Mouse (Mus musculus) Patski (cell line): Measurements from ENCODE around the gene Pp2d1. TPM values are rescaled to one million over a fixed set of nuclear protein-coding genes. Genes with fewer than 3 reads are reported as not detected.
"Not testable (repeated sequence)": the region's sequence is repeated elsewhere in the genome, so short reads cannot be mapped to it uniquely, and the experiment has no call there.

ENCODE experiments used
- ATAC-seq: fragments of 100-300 bp; one replicate; pipeline ENCODE4 v1.8.0; 2021
- CTCF ChIA-PET: fragments of 350-600 bp; sonication (Branson Sonifier 250); formaldehyde crosslinking; loops from one replicate; lab custom pipeline; 2022; ENCODE audit warnings: inconsistent platforms; lab: Charles Lee
- POLR2A ChIA-PET: fragments of 350-600 bp; sonication (Branson Sonifier 250); formaldehyde crosslinking; loops from one replicate; lab custom pipeline; 2022; ENCODE audit warnings: antibody characterized with exemption, inconsistent platforms; lab: Charles Lee
- DNase-seq: peaks from one replicate; pipeline ENCODE4 v3.0.0-alpha.2; 2011; ENCODE audit warnings: low read depth, low spot score
- H3K27me3 ChIP-seq: fragments of 371-371 bp; one replicate; pipeline ENCODE4 v1.5.1; 2021
- CTCF ChIP-seq: fragments of 100-300 bp; IDR thresholded peaks from one replicate; pipeline ENCODE4 v1.5.1; 2021
- in situ Hi-C: fragments of 300-500 bp; cut with MboI; formaldehyde crosslinking; loops from 3 replicates; pipeline ENCODE4 v1.11.1; 2018; ENCODE audit warnings: low pct_unique_long_range_greater_than_20kb, mixed read lengths
- polyA plus RNA-seq: library from polyadenylated mRNA; unstranded; gene quantifications from one replicate; pipeline ENCODE4 v1.2.3, GENCODE M21; 2021

The Pp2d1 gene
- polyA plus RNA-seq, 1 experiment from 2014 or later: 0.12 TPM

DNA sequence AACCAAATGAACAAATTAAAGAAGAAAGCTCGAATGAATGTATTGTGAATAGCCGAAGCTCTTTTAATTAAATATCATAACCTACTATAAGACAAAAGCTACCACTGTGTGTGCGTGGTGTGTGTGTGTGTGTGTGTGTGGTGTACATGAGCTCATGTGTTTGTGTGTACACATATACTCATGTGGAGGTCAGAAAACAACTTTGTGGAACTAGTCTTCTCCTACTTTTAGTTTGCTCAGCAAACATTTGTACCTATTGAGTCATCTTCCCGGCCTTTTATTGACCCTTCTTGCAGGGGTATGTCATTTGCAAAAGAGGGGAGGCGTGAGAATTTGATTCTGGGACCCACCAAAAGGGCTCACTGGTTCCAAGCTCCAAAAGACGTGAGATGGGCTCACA lies 39.0 kb upstream of the Pp2d1 start:
- POLR2A ChIA-PET: no interaction called here
- no peaks in the 10 kb centered on the region for H3K27me3 ChIP-seq
- in situ Hi-C loops: loop anchor here (10.0 kb wide), 1 partner anchor 587 kb away; no protein-coding TSS in a partner anchor

DNA sequence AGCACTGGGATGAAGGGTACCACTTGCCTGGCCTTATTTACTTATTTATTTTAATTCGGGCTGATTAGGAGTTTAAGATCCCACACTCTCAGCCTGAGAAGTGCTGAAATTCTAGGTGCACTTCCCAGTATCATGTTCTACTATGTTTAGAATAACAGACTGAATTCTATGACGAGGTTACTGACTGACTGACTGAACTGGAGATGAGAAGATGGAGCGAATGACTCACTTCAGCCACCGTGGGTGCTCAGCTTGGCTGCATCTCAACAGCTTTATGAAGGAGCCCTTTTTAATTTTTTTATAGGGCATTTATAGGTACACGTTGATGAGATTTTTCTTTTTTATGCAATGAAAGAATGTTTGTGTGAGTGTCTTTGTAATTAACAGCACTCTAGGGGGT lies 38.5 kb upstream of the Pp2d1 start:
- DNase-seq (no peak), ATAC-seq (peak; percentile 71)
- no peak for TF ChIP-seq CTCF
- CTCF ChIA-PET: interaction anchor here (0.9 to 1.5 kb wide), 3 partner anchors 9 to 15 kb away, joined by 3 to 7 read pairs (median 3); no protein-coding TSS in a partner anchor
- H3K27me3 ChIP-seq: no peaks in the 10 kb centered on the region
- POLR2A ChIA-PET: no interaction called here
- in situ Hi-C loops: loop anchor here (10.0 kb wide), 1 partner anchor 587 kb away; no protein-coding TSS in a partner anchor

More for the DNA sequence above, 39.0 kb upstream of the Pp2d1 start:
- CTCF ChIA-PET: interaction anchor here (0.9 to 1.5 kb wide), 3 partner anchors 8 to 15 kb away, joined by 3 to 7 read pairs (median 3); no protein-coding TSS in a partner anchor
- ATAC-seq (no peak), DNase-seq (no peak)
- TF ChIP-seq CTCF: no peak

DNA sequence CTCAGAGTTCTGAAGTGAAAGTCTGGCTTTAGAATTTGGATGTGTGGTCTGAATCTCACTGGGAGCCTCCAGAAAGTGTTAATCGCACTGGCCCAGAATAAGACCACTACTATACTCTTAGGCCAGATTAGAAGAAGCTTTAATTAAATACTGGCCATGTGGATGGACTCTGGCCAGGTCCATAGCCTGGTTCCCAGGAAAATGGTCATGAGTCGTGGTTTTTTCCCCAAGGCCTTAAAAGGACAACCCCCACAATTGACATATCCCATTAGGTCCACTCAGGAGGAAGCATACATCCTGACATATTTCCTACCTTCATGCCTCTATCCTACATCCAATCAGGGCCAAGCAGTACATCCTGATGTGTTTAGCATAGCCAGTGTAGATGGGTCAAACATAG lies 37.9 kb upstream of the Pp2d1 start:
- no peak for TF ChIP-seq CTCF
- ATAC-seq (no peak), DNase-seq (no peak)
- ChIA-PET CTCF (interaction anchor here (1.5 kb wide), 1 partner anchor 14 kb away, joined by 3 read pairs; no protein-coding TSS in a partner anchor), POLR2A (no interaction called here)
- in situ Hi-C loops: loop anchor here (10.0 kb wide), 1 partner anchor 588 kb away; no protein-coding TSS in a partner anchor
- H3K27me3 ChIP-seq: no peaks in the 10 kb centered on the region

DNA sequence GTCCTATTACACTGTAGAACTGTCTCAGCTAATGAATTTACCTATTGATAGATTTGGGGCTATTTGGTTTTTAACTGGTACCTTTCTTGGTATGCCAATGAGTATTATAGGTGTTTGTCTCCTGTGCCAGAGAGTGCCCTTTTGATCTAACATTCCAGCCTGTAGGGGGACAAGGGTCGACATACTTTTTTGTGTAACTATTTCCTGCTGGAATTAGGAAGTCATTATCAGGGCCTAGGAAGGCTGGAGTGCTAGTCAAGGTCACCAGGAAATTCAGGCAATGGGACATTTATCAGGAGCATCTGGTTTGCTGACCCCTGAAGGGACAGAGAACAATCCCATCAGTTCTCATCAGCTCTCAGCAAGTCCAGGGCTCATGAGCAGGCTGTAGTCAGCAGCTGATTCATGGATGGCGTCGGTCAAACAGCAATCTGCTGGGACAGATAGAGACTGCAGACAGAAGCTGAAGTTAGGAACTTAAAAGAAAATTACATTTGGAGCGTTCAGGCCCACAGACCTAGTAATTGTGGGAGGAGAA lies 33.8 kb upstream of the Pp2d1 start:
- no peak for ATAC-seq
- no peak for DNase-seq
- ChIA-PET CTCF (interaction anchor here (1.3 to 1.7 kb wide), 3 partner anchors 10 to 65 kb away, joined by 3 to 4 read pairs (median 3); no protein-coding TSS in a partner anchor), POLR2A (interaction anchor here (0.8 to 5.3 kb wide), 2 partner anchors 11 to 14 kb away, joined by 4 to 18 read pairs; no protein-coding TSS in a partner anchor)
- H3K27me3 ChIP-seq: no peaks in the 10 kb centered on the region
- no peak for TF ChIP-seq CTCF
- in situ Hi-C loops: loop anchor here (5.0 to 10.0 kb wide), 2 partner anchors 64 to 592 kb away; no protein-coding TSS in a partner anchor

DNA sequence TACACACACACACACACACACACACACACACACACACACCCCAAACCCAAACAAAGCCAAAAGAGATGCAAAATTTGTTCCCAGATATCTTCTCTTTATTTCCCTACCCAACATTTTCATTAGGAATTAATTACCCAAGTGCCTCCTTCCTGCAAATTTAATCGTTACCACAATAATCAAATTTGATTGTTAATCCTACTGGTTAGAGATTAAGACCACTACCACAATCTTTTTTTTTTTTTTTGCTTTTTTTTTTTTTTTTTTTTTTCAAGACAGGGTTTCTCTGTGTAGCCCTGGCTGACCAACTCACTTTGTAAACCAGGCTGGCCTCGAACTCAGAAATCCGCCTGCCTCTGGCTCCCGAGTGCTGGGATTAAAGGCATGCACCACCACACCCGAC lies 31.7 kb upstream of the Pp2d1 start:
- in situ Hi-C loops: loop anchor here (5.0 to 10.0 kb wide), 2 partner anchors 66 to 594 kb away; no protein-coding TSS in a partner anchor
- ATAC-seq, H3K27me3 ChIP-seq, DNase-seq: not testable (repeated sequence)
- ChIA-PET POLR2A (interaction anchor here (5.3 kb wide), 1 partner anchor 16 kb away, joined by 18 read pairs; no protein-coding TSS in a partner anchor), CTCF (interaction anchor here (1.1 to 4.1 kb wide), 4 partner anchors 10 to 16 kb away, joined by 4 to 24 read pairs (median 6); no protein-coding TSS in a partner anchor)

DNA sequence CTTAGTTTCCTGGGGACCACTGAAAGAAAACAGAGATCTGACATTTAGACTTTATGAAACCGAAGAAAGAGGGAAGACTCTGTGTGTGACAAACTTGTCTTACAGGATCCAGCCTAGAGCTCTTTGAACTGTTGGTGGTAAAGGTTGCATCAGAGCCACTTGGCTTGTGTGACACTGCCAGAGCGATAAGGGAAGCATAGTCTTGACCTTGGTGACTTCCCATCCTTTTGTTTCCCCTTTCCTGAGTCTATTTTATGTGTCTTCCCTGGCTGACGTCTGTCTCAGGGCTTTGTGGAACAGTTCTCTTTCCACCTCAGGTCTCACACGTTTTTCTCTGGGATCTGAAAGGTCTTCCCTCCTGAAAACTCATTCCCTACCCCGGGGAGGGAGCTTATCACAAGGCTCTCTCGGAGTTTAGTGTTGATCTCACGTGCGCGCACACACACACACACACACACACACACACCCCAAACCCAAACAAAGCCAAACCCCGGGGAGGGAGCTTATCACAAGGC lies 31.2 kb upstream of the Pp2d1 start:
- no peaks in the 10 kb centered on the region for H3K27me3 ChIP-seq
- TF ChIP-seq CTCF: no peak
- in situ Hi-C loops: loop anchor here (5.0 to 10.0 kb wide), 2 partner anchors 67 to 594 kb away; no protein-coding TSS in a partner anchor
- ATAC-seq (no peak), DNase-seq (no peak)
- ChIA-PET CTCF (interaction anchor here (0.8 to 4.1 kb wide), 9 partner anchors 8 to 596 kb away, joined by 3 to 24 read pairs (median 4); no protein-coding TSS in a partner anchor), POLR2A (interaction anchor here (0.6 to 5.3 kb wide), 4 partner anchors 17 to 48 kb away, joined by 3 to 18 read pairs (median 4); no protein-coding TSS in a partner anchor)

DNA sequence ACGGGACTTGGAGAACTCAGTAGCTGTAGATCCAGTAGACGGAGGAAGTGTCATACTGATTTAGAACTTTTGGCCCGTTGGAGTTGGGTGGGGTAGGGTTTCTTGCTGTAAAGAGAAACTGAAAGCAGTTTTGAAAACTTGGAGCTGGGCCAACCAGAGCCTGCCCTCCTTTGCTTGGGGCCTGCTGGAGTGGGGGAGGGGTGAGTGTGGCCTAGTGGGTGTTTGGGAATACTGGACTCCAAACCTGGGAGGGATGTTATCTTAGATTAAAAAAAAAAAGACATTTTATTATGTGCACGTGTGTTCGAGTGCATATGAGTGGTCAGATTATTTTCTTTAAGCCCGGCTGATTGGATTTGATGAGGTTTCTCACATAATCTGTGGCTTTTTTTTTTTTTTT lies 30.6 kb upstream of the Pp2d1 start:
- CTCF ChIA-PET: interaction anchor here (0.8 to 4.1 kb wide), 10 partner anchors 8 to 596 kb away, joined by 3 to 24 read pairs (median 4); no protein-coding TSS in a partner anchor
- no peak for TF ChIP-seq CTCF
- DNase-seq (no peak), ATAC-seq (no peak)
- POLR2A ChIA-PET: interaction anchor here (0.6 to 5.3 kb wide), 3 partner anchors 17 to 48 kb away, joined by 3 to 18 read pairs (median 6); no protein-coding TSS in a partner anchor
- no peaks in the 10 kb centered on the region for H3K27me3 ChIP-seq
- in situ Hi-C loops: loop anchor here (5.0 to 10.0 kb wide), 2 partner anchors 67 to 595 kb away; no protein-coding TSS in a partner anchor

DNA sequence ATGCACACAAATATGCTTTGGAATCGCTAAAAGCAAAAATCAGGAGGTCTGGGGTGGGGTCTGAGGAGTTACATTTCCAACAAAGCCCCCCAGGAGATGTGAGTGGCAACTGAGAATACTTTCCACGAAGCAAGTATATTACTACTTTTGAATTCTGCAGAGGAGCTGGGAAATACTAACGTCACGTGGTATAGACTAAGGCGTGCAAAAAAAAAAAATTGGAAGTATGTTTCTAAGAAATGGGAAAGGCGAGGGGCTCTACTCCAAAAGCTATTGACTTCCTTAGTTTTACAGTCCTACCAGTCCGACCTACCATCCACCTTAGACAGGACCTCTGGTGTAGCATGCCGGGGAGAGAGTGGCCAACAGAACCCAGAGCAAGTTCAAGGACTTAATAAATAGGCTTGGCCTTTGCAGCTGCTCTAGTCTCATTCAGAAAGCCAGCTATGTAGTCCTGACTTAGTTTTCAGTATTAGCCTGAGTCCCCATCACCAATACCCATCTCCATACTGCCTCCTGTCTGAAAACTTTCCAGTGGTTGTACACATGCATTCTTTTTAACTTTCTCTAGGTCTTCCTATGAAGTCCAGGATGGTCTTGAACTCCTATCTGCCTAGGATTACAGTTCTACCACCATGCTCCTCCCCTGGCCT lies 29.6 kb upstream of the Pp2d1 start:
- in situ Hi-C loops: no loop called here
- POLR2A ChIA-PET: interaction anchor here (0.5 to 5.3 kb wide), 3 partner anchors 8 to 18 kb away, joined by 3 to 18 read pairs (median 9); no protein-coding TSS in a partner anchor
- CTCF ChIA-PET: interaction anchor here (0.9 to 4.1 kb wide), 8 partner anchors 9 to 77 kb away, joined by 3 to 24 read pairs (median 4); no protein-coding TSS in a partner anchor
- H3K27me3 ChIP-seq: no peaks in the 10 kb centered on the region
- no peak for DNase-seq
- no peak for ATAC-seq
- no peak for TF ChIP-seq CTCF

DNA sequence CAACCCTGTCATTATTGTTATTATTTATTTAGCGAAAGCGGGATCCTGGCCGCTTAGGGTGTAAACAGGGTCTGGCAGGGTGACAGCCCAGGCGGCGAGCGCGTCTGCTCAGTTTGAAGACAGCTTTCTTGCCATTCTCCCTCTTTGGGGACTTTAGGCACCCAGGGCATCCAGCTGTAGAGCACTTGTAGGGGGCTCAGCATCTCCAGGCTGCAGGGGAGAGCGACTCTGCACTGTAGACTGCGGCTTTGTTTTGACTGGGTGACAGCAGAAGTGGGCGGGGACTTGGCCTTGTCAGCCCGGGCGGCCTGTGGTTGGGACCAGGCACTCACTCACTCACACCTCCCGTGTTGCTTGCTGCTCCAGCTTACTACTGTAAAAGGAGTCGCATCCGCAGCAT lies 28.9 kb upstream of the Pp2d1 start:
- ChIA-PET CTCF (interaction anchor here (0.9 to 4.1 kb wide), 4 partner anchors 10 to 78 kb away, joined by 3 to 24 read pairs (median 5); no protein-coding TSS in a partner anchor), POLR2A (interaction anchor here (1.2 to 1.6 kb wide), 2 partner anchors 19 to 22 kb away, joined by 3 to 9 read pairs; no protein-coding TSS in a partner anchor)
- H3K27me3 ChIP-seq: no peaks in the 10 kb centered on the region
- TF ChIP-seq CTCF: no peak
- in situ Hi-C loops: no loop called here
- ATAC-seq (peak; percentile 83), DNase-seq (no peak)
